Mouse (Mus musculus): Measurements from ENCODE around the gene Sorcs2. TPM values are rescaled to one million over a fixed set of nuclear protein-coding genes. Genes with fewer than 3 reads are reported as not detected.

Gene Sorcs2
- total RNA-seq, 2 experiments from 2014 or later = 8.3 to 8.7 TPM

Small RNA genes within 50 kb of the gene (microRNA-seq; reads per million reads assigned to microRNA genes)
- 72.7 to 91.5 reads per million in 2 experiments for gene Mir7689

Other genes starting within 250 kb of the Sorcs2 start
- not detected for gene Psapl1, start 194.1 kb downstream of the Sorcs2 start, total RNA-seq (2021)
- gene Grpel1, start 66.9 kb upstream of the Sorcs2 start, total RNA-seq (2021) = 10 to 100 TPM; 34.2 to 38.3 TPM
- gene Tada2b, start 86.1 kb upstream of the Sorcs2 start, total RNA-seq (2021) = 10 to 100 TPM; 11.8 to 12.2 TPM
- under 1 TPM in 1 of 2 experiments, not detected in 1; 0.16 TPM for gene Ccdc96, start 86.4 kb upstream of the Sorcs2 start, total RNA-seq (2021)
- gene Tbc1d14, start 195.1 kb upstream of the Sorcs2 start, total RNA-seq (2021) = 10 to 100 TPM; 13.9 to 14.6 TPM

Data from gastrocnemius, postnatal 14 days (tissue).